Mouse (Mus musculus): ENCODE results near the gene Ccdc107. TPM values are rescaled to one million over a fixed set of nuclear protein-coding genes. Genes with fewer than 3 reads are reported as not detected.
A peak's percentile ranks its signal among the peaks of the same experiment; 100 is the strongest.

Ccdc107 gene
- polyA plus RNA-seq, 2 experiments, result 78.8 to 118 TPM

DNA sequence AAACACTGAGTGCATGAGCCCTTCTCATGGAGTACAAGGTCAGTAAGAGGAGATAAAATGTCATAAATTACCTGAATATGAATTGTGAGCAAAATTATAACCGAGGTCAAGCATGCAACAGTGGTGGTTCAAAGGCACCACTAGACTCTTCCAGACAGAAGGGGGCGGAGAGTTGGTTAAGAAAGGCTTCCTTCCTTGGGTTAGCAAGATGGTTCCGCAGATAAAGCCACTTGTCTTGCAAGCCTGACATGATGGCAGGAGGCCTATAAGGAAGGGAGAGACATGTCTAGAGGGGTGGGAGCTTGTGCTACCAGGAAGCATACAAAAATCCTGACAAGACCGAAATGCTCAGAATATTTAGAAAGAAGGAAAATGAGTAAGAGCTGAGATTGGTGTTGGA lies 11.6 kb downstream of the Ccdc107 start:
- WGBS, result 81% methylated on average over 4 of the region's 4 CpGs
- Histone ChIP-seq H3K4me2 (replicated peaks; ENCODE audit: low read depth, low read length, severe bottlenecking) (no peak overlapping the region), H3K4me1 (ENCODE audit: control insufficient read depth, insufficient read depth, low read length) (peaks cover 31% of the 10 kb centered on the region), H3K9me3 (ENCODE audit: control insufficient read depth, low read length) (no peaks in the 10 kb centered on the region), H3K9ac (ENCODE audit: low read depth, low read length, severe bottlenecking) (no peak overlapping the region), H3K27ac (replicated peaks; ENCODE audit: low read depth, low read length) (no peak overlapping the region), H3K36me3 (ENCODE audit: control insufficient read depth, insufficient read depth, low read length) (no peaks in the 10 kb centered on the region), H3K27me3 (ENCODE audit: control insufficient read depth, insufficient read depth, low read length) (no peaks in the 10 kb centered on the region), H3K4me3 (replicated peaks; ENCODE audit: low read length) (no peak overlapping the region)
- no peak for ATAC-seq (ENCODE audit: low FRiP score, low read depth)
- DNase-seq (ENCODE audit: low spot score), result no peak
- TF ChIP-seq POLR2A (IDR thresholded peaks at IDR 0.05; ENCODE audit: borderline replicate concordance, extremely low read depth, insufficient read depth, insufficient read length), result no peak

DNA sequence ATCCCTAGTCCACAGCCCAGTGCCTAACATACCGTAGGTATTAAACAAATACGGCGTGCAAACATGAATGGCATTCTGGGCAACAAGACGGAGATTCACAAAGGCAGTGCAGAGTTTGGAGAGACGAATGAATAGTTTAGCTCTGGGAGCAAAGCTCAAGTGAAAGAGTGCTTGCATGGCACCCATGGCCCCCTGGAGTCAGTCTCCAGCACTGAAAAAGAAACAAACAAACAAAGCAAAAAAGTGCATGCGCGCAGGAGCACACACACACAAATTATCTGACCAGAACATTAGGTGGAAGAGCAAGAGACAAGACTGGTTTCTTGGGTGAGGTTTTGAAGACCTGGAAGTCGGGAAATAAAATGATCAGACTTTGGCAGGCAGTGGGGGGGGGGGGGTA lies 13.4 kb downstream of the Ccdc107 start:
- H3K36me3 ChIP-seq (ENCODE audit: control insufficient read depth, insufficient read depth, low read length), result no peaks in the 10 kb centered on the region
- 84% methylated on average over 8 of the region's 8 CpGs for WGBS
- DNase-seq (ENCODE audit: low spot score), result no peak
- no peak overlapping the region for H3K27ac ChIP-seq (replicated peaks; ENCODE audit: low read depth, low read length)
- no peaks in the 10 kb centered on the region for H3K27me3 ChIP-seq (ENCODE audit: control insufficient read depth, insufficient read depth, low read length)
- H3K9ac ChIP-seq (ENCODE audit: low read depth, low read length, severe bottlenecking), result no peak overlapping the region
- TF ChIP-seq POLR2A (IDR thresholded peaks at IDR 0.05; ENCODE audit: borderline replicate concordance, extremely low read depth, insufficient read depth, insufficient read length), result no peak
- peaks cover 29% of the 10 kb centered on the region for H3K4me1 ChIP-seq (ENCODE audit: control insufficient read depth, insufficient read depth, low read length)
- no peak for ATAC-seq (ENCODE audit: low FRiP score, low read depth)
- H3K9me3 ChIP-seq (ENCODE audit: control insufficient read depth, low read length), result no peaks in the 10 kb centered on the region
- no peak overlapping the region for H3K4me2 ChIP-seq (replicated peaks; ENCODE audit: low read depth, low read length, severe bottlenecking)
- no peak overlapping the region for H3K4me3 ChIP-seq (replicated peaks; ENCODE audit: low read length)

DNA sequence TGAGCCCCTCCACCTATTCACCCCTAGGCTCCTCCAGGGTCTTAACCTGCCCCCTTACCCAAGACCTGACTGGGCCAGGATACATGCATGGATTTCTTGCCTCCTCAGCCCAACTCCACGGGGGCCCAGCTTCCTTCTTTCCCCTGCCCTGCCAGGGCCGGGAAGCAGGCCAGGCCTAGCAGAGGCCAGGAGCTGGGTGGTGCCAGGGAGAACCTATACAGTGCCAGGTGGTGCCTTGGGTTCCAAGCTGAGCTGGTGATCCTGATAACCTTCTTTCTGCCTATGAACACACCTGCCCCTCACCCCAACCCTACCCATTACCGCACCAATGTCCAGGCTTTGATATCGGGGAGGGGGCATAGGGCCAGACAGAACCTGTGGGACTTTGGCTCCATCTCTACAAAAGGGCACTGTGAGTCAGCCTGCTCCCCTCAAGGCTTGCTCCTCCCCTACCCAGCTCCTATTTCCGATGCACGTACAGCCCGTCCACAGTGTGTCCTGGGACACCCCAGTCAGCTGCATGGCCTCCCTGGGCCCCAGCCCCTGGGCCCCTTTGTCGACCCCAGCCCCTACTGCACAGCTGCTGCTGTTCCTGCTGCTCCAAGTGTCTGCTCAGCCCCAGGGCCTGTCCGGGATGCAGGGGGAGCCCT lies 14.0 kb downstream of the Ccdc107 start, which contains the start of gene Car9:
Car9 (plus strand) TSS at position 431 of the 650 bp plus-strand sequence.
- DNase-seq (ENCODE audit: low spot score) (no peak), ATAC-seq (ENCODE audit: low FRiP score, low read depth) (no peak)
- no peak for TF ChIP-seq POLR2A (IDR thresholded peaks at IDR 0.05; ENCODE audit: borderline replicate concordance, extremely low read depth, insufficient read depth, insufficient read length)
- Histone ChIP-seq H3K4me2 (replicated peaks; ENCODE audit: low read depth, low read length, severe bottlenecking) (peak within 1 kb of the TSS; percentile 77), H3K27me3 (ENCODE audit: control insufficient read depth, insufficient read depth, low read length) (no peaks in the 10 kb centered on the region), H3K36me3 (ENCODE audit: control insufficient read depth, insufficient read depth, low read length) (no peaks in the 10 kb centered on the region), H3K9ac (ENCODE audit: low read depth, low read length, severe bottlenecking) (no peak within 1 kb of the TSS), H3K9me3 (ENCODE audit: control insufficient read depth, low read length) (no peaks in the 10 kb centered on the region), H3K4me1 (ENCODE audit: control insufficient read depth, insufficient read depth, low read length) (peaks cover 25% of the 10 kb centered on the region), H3K27ac (replicated peaks; ENCODE audit: low read depth, low read length) (no peak within 1 kb of the TSS), H3K4me3 (replicated peaks; ENCODE audit: low read length) (no peak within 1 kb of the TSS; the same call in 1 of the 2 replicates)
- WGBS, result 54% methylated on average over 9 of the region's 9 CpGs

DNA sequence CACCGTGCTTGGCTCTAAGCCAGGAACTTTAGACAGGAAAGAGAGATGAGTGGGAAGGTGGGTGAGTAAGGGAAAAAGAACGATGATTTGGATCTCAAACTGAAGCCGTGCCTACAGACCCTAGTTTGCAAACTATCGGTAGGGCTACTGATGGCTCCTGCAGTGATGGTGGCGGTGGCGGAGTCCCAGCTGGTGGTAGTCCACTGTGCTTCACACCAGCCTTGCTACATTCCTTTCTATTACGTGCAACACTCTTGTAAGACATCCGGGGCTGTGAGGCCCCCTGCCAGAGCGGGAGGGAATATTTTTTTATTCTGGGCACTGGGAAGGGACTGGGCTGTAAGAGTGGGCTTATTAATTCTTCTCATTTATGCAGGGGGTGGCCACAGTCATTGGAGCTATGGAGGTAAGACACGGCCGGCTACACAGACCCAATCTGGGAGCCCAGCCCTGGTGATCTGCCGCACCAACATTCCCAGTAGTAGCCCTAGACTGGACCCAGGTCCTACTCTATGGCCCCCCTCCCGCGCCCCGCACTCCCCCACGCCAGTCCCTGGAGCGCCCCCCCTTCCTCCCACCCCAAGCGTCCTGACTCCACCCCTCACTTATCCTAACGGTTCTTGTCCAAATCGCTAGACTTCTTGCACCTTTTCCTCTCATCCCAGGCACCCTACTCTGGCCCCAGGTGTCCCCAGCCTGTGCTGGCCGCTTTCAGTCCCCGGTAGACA lies 15.4 kb downstream of the Ccdc107 start:
- peak overlapping the region; percentile 77 for H3K4me2 ChIP-seq (replicated peaks; ENCODE audit: low read depth, low read length, severe bottlenecking)
- 6% methylated on average over 22 of the region's 22 CpGs for WGBS
- H3K4me3 ChIP-seq (replicated peaks; ENCODE audit: low read length), result peak overlapping the region; percentile 48
- no peaks in the 10 kb centered on the region for H3K27me3 ChIP-seq (ENCODE audit: control insufficient read depth, insufficient read depth, low read length)
- DNase-seq (ENCODE audit: low spot score) (no peak), ATAC-seq (ENCODE audit: low FRiP score, low read depth) (peak; percentile 27)
- peak overlapping the region; percentile 52 for H3K9ac ChIP-seq (ENCODE audit: low read depth, low read length, severe bottlenecking)
- H3K36me3 ChIP-seq (ENCODE audit: control insufficient read depth, insufficient read depth, low read length), result no peaks in the 10 kb centered on the region
- no peak for TF ChIP-seq POLR2A (IDR thresholded peaks at IDR 0.05; ENCODE audit: borderline replicate concordance, extremely low read depth, insufficient read depth, insufficient read length)
- H3K9me3 ChIP-seq (ENCODE audit: control insufficient read depth, low read length), result no peaks in the 10 kb centered on the region
- peaks cover 24% of the 10 kb centered on the region for H3K4me1 ChIP-seq (ENCODE audit: control insufficient read depth, insufficient read depth, low read length)
- no peak overlapping the region for H3K27ac ChIP-seq (replicated peaks; ENCODE audit: low read depth, low read length)

DNA sequence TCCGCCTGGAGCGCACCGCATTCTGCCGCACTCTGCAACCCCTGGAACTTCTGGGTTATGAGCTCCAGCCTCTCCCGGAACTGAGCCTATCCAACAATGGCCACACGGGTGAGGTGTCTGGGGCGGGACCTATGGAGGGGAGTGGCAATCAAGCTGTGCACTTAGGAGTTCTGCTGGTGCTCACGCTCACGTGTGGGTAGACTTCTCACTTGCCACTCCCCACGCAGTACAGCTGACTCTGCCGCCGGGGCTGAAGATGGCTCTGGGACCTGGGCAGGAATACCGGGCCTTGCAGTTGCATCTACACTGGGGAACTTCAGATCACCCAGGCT lies 15.9 kb downstream of the Ccdc107 start:
- no peak overlapping the region for H3K27ac ChIP-seq (replicated peaks; ENCODE audit: low read depth, low read length)
- 0 out of 2 replicates have a peak, but pooled peaks have one; percentile 35 for TF ChIP-seq POLR2A (IDR thresholded peaks at IDR 0.05; ENCODE audit: borderline replicate concordance, extremely low read depth, insufficient read depth, insufficient read length)
- peak overlapping the region; percentile 52 for H3K9ac ChIP-seq (ENCODE audit: low read depth, low read length, severe bottlenecking)
- WGBS, result 10% methylated on average over 13 of the region's 13 CpGs
- peak overlapping the region; percentile 77 for H3K4me2 ChIP-seq (replicated peaks; ENCODE audit: low read depth, low read length, severe bottlenecking)
- ATAC-seq (ENCODE audit: low FRiP score, low read depth) (peak; percentile 76), DNase-seq (ENCODE audit: low spot score) (peak; percentile 49)
- peak overlapping the region; percentile 48 for H3K4me3 ChIP-seq (replicated peaks; ENCODE audit: low read length)
- peaks cover 24% of the 10 kb centered on the region for H3K4me1 ChIP-seq (ENCODE audit: control insufficient read depth, insufficient read depth, low read length)
- no peaks in the 10 kb centered on the region for H3K9me3 ChIP-seq (ENCODE audit: control insufficient read depth, low read length)
- H3K36me3 ChIP-seq (ENCODE audit: control insufficient read depth, insufficient read depth, low read length), result no peaks in the 10 kb centered on the region
- no peaks in the 10 kb centered on the region for H3K27me3 ChIP-seq (ENCODE audit: control insufficient read depth, insufficient read depth, low read length)
